Mouse (Mus musculus): ENCODE data around the gene Atm.

DNA sequence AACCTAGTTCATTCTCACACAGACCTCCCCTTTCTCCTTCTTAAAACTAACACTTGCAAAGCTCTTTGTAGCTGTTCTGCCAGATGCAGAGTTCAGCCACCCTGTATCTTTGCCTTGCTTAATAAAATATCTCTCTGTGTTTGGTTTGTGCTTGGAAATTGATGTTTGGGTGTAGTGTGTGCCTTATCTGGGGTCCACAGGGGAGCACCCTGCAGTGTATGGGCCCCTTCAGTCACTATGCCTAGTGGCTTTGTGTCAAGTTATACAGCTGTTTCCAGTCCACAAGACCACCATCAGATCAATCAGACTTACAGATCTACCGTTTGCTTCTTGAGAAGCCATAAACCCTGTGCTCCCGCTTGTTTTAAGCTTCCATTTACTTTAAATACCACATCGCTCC, 127.1 kb downstream of the Atm start:
- TF ChIP-seq CHD2 (IDR thresholded peaks at IDR 0.05; ENCODE audit: low read depth, low read length) (no peak), ZNF384 (IDR thresholded peaks at IDR 0.05; ENCODE audit: low read depth, low read length) (no peak), MAFK (IDR thresholded peaks at IDR 0.05; ENCODE audit: insufficient read depth, low read depth, low read length) (no peak), ZC3H11A (IDR thresholded peaks at IDR 0.05; ENCODE audit: borderline replicate concordance, low read depth, low read length) (no peak), HCFC1 (IDR thresholded peaks at IDR 0.05; ENCODE audit: borderline replicate concordance, insufficient read depth, low read length) (no peak)

All from ES-E14 (cell line).